Mouse (Mus musculus) brain, embryonic 14.5 days (tissue): Measurements from ENCODE around the gene Tnfsf18. TPM values are rescaled to one million over a fixed set of nuclear protein-coding genes. Genes with fewer than 3 reads are reported as not detected.
A peak's percentile ranks its signal among the peaks of the same experiment; 100 is the strongest.

Experiments
- DNase-seq: peaks from one replicate; pipeline ENCODE4 v3.0.0-alpha.2; 2011; ENCODE audit warnings: low read depth
- CTCF ChIP-seq: fragments of 200-500 bp; IDR thresholded peaks from 2 replicates; pipeline ENCODE4 v1.5.1; 2012; ENCODE audit warnings: inconsistent platforms, mild to moderate bottlenecking, moderate library complexity, borderline replicate concordance; ENCODE audit not compliant: insufficient read depth, insufficient read length; ENCODE audit errors: extremely low read depth
- POLR2A ChIP-seq: fragments of 200-500 bp; IDR thresholded peaks from 2 replicates; pipeline ENCODE4 v1.6.1; 2012; ENCODE audit warnings: mild to moderate bottlenecking, inconsistent platforms, borderline replicate concordance; ENCODE audit not compliant: poor library complexity, insufficient read depth, insufficient read length, severe bottlenecking; ENCODE audit errors: extremely low read depth
- polyA plus RNA-seq: library from polyadenylated mRNA; depleted of rRNA; stranded (reverse); fragments of >200 nt; gene quantifications from 2 replicates; pipeline ENCODE4 v1.2.3, GENCODE M21; 2012; rRNA removed

Tnfsf18 gene
- 0.06 and 0.07 TPM in 2 replicates for polyA plus RNA-seq

- peak; percentile 75 for DNase-seq
- no peak for TF ChIP-seq POLR2A
- TF ChIP-seq CTCF = no peak
Observed at GRCm38 (mm10) chr1:161494343-161494742, at the start of gene Tnfsf18. Tnfsf18 (plus strand) TSS chr1:161494655.

- TF ChIP-seq POLR2A (no peak), CTCF (no peak)
- no peak for DNase-seq
Observed at GRCm38 (mm10) chr1:161444858-161445257, 49.6 kb upstream of the Tnfsf18 start.

GRCm38 (mm10) chr1:161451683-161452245 lies 42.7 kb upstream of the Tnfsf18 start:
- DNase-seq = no peak
- TF ChIP-seq POLR2A = no peak

GRCm38 (mm10) chr1:161452250-161452649 lies 42.2 kb upstream of the Tnfsf18 start:
- TF ChIP-seq POLR2A (no peak), CTCF (no peak)
- no peak for DNase-seq

GRCm38 (mm10) chr1:161463388-161464085 lies 30.9 kb upstream of the Tnfsf18 start:
- DNase-seq = peak; percentile 31
- TF ChIP-seq POLR2A (no peak), CTCF (no peak)

GRCm38 (mm10) chr1:161477221-161477620 lies 17.2 kb upstream of the Tnfsf18 start:
- no peak for DNase-seq
- TF ChIP-seq CTCF (no peak), POLR2A (no peak)

- no peak for DNase-seq
- TF ChIP-seq POLR2A (no peak), CTCF (no peak)
Observed at GRCm38 (mm10) chr1:161479854-161480253, 14.6 kb upstream of the Tnfsf18 start.

GRCm38 (mm10) chr1:161482211-161482610 lies 12.2 kb upstream of the Tnfsf18 start:
- TF ChIP-seq CTCF (no peak), POLR2A (no peak)

GRCm38 (mm10) chr1:161487069-161487468 lies 7.4 kb upstream of the Tnfsf18 start:
- no peak for DNase-seq
- TF ChIP-seq POLR2A (no peak), CTCF (no peak)

More at GRCm38 (mm10) chr1:161482211-161482610, 12.2 kb upstream of the Tnfsf18 start:
- no peak for DNase-seq

GRCm38 (mm10) chr1:161491766-161492165 lies 2.7 kb upstream of the Tnfsf18 start:
- TF ChIP-seq CTCF (no peak), POLR2A (no peak)
- DNase-seq = no peak

GRCm38 (mm10) chr1:161496866-161497645 lies 2.6 kb downstream of the Tnfsf18 start:
- TF ChIP-seq CTCF (no peak), POLR2A (no peak)
- DNase-seq = no peak
